Mouse (Mus musculus) neural tube, embryonic 13.5 days (tissue): ENCODE results near the gene Treml4. TPM values are rescaled to one million over a fixed set of nuclear protein-coding genes. Genes with fewer than 3 reads are reported as not detected.

Experiments used
- ATAC-seq: fragments of 200-750 bp; cut with Nextera tagmentation; 2 replicates; pipeline ENCODE4 v1.8.0; 2017; ENCODE audit warnings: low read depth, mild to moderate bottlenecking, moderate TSS enrichment, moderate library complexity
- H3K27ac ChIP-seq: fragments of 300-500 bp; sonication (generic); replicated peaks from 2 replicates; pipeline ENCODE4 v1.5.1; 2015; ENCODE audit warnings: moderate library complexity, mild to moderate bottlenecking, inconsistent platforms
- H3K27me3 ChIP-seq: fragments of 300-500 bp; sonication (generic); 2 replicates; pipeline ENCODE4 v1.6.1; 2015; ENCODE audit warnings: mild to moderate bottlenecking, inconsistent platforms
- H3K36me3 ChIP-seq: fragments of 300-500 bp; sonication (generic); 2 replicates; pipeline ENCODE4 v1.6.1; 2015; ENCODE audit warnings: mild to moderate bottlenecking, inconsistent platforms
- H3K4me1 ChIP-seq: fragments of 300-500 bp; sonication (generic); replicated peaks from 2 replicates; pipeline ENCODE4 v1.6.1; 2015; ENCODE audit warnings: inconsistent platforms
- H3K4me2 ChIP-seq: fragments of 300-500 bp; sonication (generic); 2 replicates; pipeline ENCODE4 v1.6.1; 2015; ENCODE audit warnings: inconsistent platforms, mild to moderate bottlenecking, moderate library complexity
- H3K4me3 ChIP-seq: fragments of 300-500 bp; sonication (generic); 2 replicates; pipeline ENCODE4 v1.5.1; 2015; ENCODE audit warnings: mild to moderate bottlenecking, inconsistent platforms
- H3K9ac ChIP-seq: fragments of 300-500 bp; sonication (generic); 2 replicates; pipeline ENCODE4 v1.6.1; 2015; ENCODE audit warnings: moderate library complexity, mild to moderate bottlenecking, inconsistent platforms
- H3K9me3 ChIP-seq: fragments of 300-500 bp; sonication (generic); 2 replicates; pipeline ENCODE4 v1.6.1; 2016; ENCODE audit warnings: inconsistent platforms
- WGBS: fragments of 180-500 bp; shearing (Covaris S2); methylation state at CpG from one replicate; pipeline ENCODE4 v1.1.7; 2015; 5-methylcytosine and 5-hydroxymethylcytosine counted together
- polyA plus RNA-seq: library from polyadenylated mRNA; unstranded; fragments of >200 nt; fragmentation: Nextera tagmentation; extraction: Ambion mirVana; gene quantifications from 2 replicates; pipeline ENCODE4 v1.2.1, GENCODE M21; 2015

Treml4 gene
- polyA plus RNA-seq, 1 experiment from 2014 or later = 1.1 TPM

DNA sequence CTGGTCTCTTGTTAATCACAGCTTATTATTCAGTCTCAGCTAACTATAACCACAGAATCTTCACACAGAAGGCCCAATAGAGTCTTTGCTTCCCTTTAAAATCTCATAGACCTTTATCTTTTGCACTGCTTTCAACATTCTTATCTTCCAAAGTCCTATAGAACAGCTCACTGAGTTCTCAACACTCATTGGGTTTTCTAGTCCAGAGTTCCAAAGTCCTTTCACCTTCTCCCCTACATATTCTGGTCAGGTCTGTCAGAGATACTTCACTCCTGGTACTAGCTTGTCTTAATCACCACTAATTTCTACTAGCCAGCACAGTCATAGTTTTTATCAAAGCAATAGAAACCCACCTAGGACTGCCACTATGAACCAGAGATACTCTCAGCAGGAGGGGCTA is 7.5 kb upstream of the Treml4 start:
- Histone ChIP-seq H3K4me2 (no peak overlapping the region), H3K9me3 (peaks cover 17% of the 10 kb centered on the region), H3K27me3 (no peaks in the 10 kb centered on the region; the same call in 1 of the 2 replicates), H3K9ac (no peak overlapping the region), H3K4me1 (no peaks in the 10 kb centered on the region), H3K36me3 (no peaks in the 10 kb centered on the region), H3K27ac (no peak overlapping the region), H3K4me3 (no peak overlapping the region)
- no peak for ATAC-seq

DNA sequence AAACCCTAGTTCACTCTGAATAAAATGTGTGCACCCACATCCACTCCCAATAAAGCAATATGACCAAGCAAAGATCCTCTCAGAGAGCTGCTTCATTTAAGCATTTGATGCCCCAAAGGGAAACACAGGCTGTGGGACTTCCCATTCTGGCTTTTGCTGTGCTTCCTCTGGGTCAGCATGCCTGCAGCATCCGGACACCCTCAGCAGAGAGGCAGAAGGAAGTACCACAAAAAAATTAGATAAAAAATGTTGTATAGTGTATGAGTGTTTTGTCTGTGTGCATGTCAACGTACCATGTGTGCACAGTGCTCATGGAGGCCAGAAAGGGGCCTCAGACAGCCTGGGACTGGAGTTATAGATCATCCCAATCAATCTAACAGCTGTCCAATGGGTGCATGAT is 2.2 kb upstream of the Treml4 start:
- H3K9ac ChIP-seq = no peak overlapping the region
- H3K4me2 ChIP-seq = no peak overlapping the region
- no peaks in the 10 kb centered on the region for H3K27me3 ChIP-seq
- peaks cover 17% of the 10 kb centered on the region for H3K4me1 ChIP-seq
- no peak overlapping the region for H3K4me3 ChIP-seq
- H3K9me3 ChIP-seq = peaks cover 17% of the 10 kb centered on the region
- WGBS = 91% methylated on average over 2 of the region's 2 CpGs
- no peak for ATAC-seq
- no peak overlapping the region for H3K27ac ChIP-seq
- no peaks in the 10 kb centered on the region for H3K36me3 ChIP-seq

GRCm38 (mm10) chr17:48264662-48265061 is 567 bp downstream of the Treml4 start:
- Histone ChIP-seq H3K27ac (no peak overlapping the region), H3K9ac (no peak overlapping the region), H3K9me3 (peaks cover 5% of the 10 kb centered on the region), H3K4me1 (peaks cover 17% of the 10 kb centered on the region), H3K36me3 (no peaks in the 10 kb centered on the region), H3K27me3 (no peaks in the 10 kb centered on the region), H3K4me3 (no peak overlapping the region), H3K4me2 (no peak overlapping the region)
- 92% methylated on average over 7 of the region's 7 CpGs for WGBS
- no peak for ATAC-seq

DNA sequence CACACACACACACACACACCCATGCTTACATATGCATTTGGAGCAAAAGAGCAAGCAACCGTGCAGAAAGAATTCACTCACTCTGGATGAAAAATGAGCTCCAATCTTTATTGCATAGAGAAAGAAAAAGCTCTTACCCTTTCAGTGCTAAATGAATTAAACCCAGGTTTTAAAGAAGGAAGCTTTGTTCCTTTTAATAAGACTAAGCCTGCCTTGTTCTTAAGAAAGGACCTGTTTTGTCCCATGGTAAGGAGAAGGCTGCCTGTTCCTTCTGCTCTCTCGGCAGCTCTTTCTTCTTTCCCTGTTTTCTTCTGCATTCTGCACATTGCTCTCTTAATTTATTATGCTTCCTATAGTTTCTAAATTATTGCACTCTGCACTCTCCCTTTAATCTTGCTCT is 2.0 kb downstream of the Treml4 start:
- H3K9ac ChIP-seq = no peak overlapping the region
- H3K4me3 ChIP-seq = no peak overlapping the region
- WGBS = 5% methylated on average over 2 of the region's 2 CpGs
- no peaks in the 10 kb centered on the region for H3K36me3 ChIP-seq
- H3K4me1 ChIP-seq = peaks cover 17% of the 10 kb centered on the region
- H3K4me2 ChIP-seq = no peak overlapping the region
- no peak for ATAC-seq
- no peaks in the 10 kb centered on the region for H3K27me3 ChIP-seq
- no peaks in the 10 kb centered on the region for H3K9me3 ChIP-seq
- no peak overlapping the region; the same call in 1 of the 2 replicates for H3K27ac ChIP-seq

DNA sequence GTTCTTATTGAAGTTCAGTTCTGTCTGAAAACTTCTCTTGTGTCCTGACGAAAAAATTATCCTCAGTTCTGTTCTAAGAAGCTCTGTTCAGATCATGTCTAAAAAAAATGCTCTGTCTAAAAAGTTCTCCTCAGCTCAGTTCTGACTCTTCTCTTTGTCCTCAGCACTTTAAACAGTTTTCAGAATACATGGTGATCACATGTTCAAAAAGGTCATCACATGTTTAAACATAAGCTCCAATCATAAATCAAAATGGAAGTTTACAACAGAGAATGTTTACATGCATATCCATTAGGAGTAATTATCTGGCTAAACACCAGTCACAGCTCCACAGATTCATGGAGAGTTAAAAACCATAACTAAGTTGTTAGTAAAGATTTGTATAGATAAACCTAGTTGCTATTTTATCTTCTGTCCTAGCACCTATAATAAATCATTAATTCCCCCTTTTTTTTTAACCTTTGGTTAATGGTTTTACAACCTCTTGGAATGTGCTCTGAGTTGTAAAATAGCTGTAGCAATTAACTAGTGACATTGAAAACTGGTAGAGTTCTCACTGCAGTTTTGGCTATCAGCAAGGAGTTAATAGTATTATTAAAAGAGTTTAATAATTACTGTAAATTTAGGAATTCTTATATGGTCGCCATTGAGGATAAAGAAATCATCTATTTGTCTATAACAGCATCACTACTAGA is 2.7 kb downstream of the Treml4 start:
- H3K9me3 ChIP-seq = no peaks in the 10 kb centered on the region
- H3K4me1 ChIP-seq = peaks cover 17% of the 10 kb centered on the region
- no peak overlapping the region for H3K4me3 ChIP-seq
- no peaks in the 10 kb centered on the region for H3K27me3 ChIP-seq
- 14% methylated on average over 2 of the region's 2 CpGs for WGBS
- ATAC-seq = no peak
- H3K4me2 ChIP-seq = no peak overlapping the region
- no peaks in the 10 kb centered on the region for H3K36me3 ChIP-seq
- H3K27ac ChIP-seq = no peak overlapping the region; the same call in 1 of the 2 replicates
- no peak overlapping the region for H3K9ac ChIP-seq

GRCm38 (mm10) chr17:48267591-48267990 is 3.5 kb downstream of the Treml4 start:
- 53% methylated on average over 1 of the region's 1 CpGs for WGBS
- H3K4me2 ChIP-seq = no peak overlapping the region

DNA sequence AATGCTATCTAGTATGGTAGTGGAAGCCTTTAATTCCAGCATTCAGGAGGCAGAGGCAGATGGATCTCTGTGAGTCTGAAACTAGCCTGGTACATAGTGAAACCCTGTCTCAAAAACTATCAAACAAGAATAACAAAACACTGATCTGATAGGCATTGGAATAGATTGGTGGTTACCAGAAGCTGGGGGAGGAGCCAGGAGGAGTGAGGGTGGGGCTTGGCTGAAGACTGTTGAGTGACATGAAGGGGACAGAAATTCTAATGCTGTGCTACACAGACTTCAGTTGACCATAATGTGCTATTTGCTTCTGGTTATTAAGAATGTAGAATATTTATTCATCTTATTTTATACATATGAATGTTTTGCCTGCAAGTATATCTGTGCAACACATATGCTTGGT is 4.2 kb downstream of the Treml4 start:
- no peak overlapping the region for H3K4me2 ChIP-seq
- no peak overlapping the region for H3K9ac ChIP-seq
- no peak overlapping the region for H3K27ac ChIP-seq
- H3K36me3 ChIP-seq = no peaks in the 10 kb centered on the region
- H3K4me1 ChIP-seq = peaks cover 17% of the 10 kb centered on the region
- H3K9me3 ChIP-seq = no peaks in the 10 kb centered on the region
- H3K27me3 ChIP-seq = no peaks in the 10 kb centered on the region
- no peak overlapping the region for H3K4me3 ChIP-seq
- ATAC-seq = no peak

More at GRCm38 (mm10) chr17:48267591-48267990, 3.5 kb downstream of the Treml4 start:
- H3K9me3 ChIP-seq = no peaks in the 10 kb centered on the region
- no peak overlapping the region for H3K27ac ChIP-seq
- H3K27me3 ChIP-seq = no peaks in the 10 kb centered on the region
- no peak overlapping the region for H3K4me3 ChIP-seq
- H3K4me1 ChIP-seq = peaks cover 17% of the 10 kb centered on the region
- no peaks in the 10 kb centered on the region for H3K36me3 ChIP-seq
- H3K9ac ChIP-seq = no peak overlapping the region
- no peak for ATAC-seq

DNA sequence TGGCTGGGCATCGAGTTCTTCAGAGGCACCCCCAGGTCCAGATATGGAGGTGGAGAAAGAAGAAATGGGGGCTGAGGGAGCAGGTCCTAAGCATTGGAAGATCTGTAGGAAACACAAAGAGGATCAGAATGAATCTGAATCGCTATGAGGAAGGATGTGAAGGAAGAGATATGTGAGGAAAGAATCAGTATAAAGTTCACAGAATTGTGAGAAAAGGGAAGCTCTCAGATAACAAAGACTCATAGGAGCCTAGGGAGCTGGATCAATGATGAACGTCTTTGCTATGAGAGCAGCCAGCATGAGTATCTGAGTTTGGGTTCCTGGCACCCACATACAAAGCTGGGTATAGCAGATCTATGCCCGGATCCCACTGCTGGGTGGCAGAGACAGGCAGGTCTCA is 5.7 kb downstream of the Treml4 start:
- no peaks in the 10 kb centered on the region for H3K36me3 ChIP-seq
- no peak overlapping the region for H3K4me3 ChIP-seq
- H3K9ac ChIP-seq = no peak overlapping the region
- WGBS = 82% methylated on average over 4 of the region's 4 CpGs
- no peaks in the 10 kb centered on the region for H3K9me3 ChIP-seq
- H3K4me1 ChIP-seq = peaks cover 17% of the 10 kb centered on the region
- no peak overlapping the region for H3K27ac ChIP-seq
- ATAC-seq = no peak
- no peaks in the 10 kb centered on the region for H3K27me3 ChIP-seq
- no peak overlapping the region for H3K4me2 ChIP-seq

DNA sequence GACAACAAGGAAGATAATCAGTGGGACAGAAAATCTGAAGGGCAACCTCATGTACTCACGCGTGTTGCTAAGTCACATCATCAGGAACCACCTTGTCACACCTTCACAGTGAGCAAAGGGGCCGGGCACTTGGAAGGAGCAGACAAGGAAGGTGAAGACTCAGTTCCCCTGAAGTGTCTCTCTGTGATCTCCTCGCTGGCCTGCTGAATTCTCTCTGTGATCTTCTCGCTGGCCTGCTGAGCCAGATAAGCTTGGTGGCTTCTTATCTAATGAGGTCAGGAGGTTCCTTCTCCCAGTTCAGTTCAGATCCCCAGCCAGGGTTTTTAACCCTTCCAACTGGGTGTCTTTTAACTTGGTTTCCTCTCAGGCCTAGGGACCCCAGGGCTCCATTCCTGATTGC is 8.1 kb downstream of the Treml4 start:
- Histone ChIP-seq H3K4me3 (no peak overlapping the region), H3K36me3 (no peaks in the 10 kb centered on the region), H3K4me2 (no peak overlapping the region), H3K27me3 (no peaks in the 10 kb centered on the region), H3K9ac (no peak overlapping the region), H3K27ac (no peak overlapping the region), H3K4me1 (no peaks in the 10 kb centered on the region), H3K9me3 (no peaks in the 10 kb centered on the region)
- 74% methylated on average over 5 of the region's 5 CpGs for WGBS
- ATAC-seq = no peak

GRCm38 (mm10) chr17:48272598-48272997 is 8.5 kb downstream of the Treml4 start:
- no peak overlapping the region for H3K4me2 ChIP-seq
- no peaks in the 10 kb centered on the region for H3K4me1 ChIP-seq
- ATAC-seq = no peak
- WGBS = 94% methylated on average over 4 of the region's 4 CpGs
- no peaks in the 10 kb centered on the region for H3K36me3 ChIP-seq
- H3K27ac ChIP-seq = no peak overlapping the region
- H3K9ac ChIP-seq = no peak overlapping the region
- H3K4me3 ChIP-seq = no peak overlapping the region
- H3K9me3 ChIP-seq = no peaks in the 10 kb centered on the region
- no peaks in the 10 kb centered on the region for H3K27me3 ChIP-seq

DNA sequence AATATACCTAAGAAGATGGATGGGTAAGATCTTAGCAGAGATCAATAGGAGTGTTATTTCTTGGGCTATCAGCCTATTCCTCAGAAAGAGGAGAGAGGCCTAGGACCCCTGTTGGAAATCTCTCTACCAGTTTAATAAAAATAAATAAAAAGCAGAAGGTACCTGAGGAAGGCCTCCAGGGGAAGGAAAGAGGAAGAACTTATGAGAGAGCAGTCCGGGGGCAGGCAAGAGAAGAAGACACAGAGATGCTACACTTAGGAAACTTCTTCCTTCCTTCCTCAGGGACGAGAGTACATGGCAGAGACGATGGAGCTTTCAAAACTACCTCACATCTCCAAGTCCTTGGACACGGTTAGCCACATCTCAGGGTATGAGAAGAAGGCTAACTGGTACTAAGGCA is 10.0 kb downstream of the Treml4 start:
- no peaks in the 10 kb centered on the region for H3K4me1 ChIP-seq
- H3K27ac ChIP-seq = no peak overlapping the region
- no peak for ATAC-seq
- no peaks in the 10 kb centered on the region for H3K27me3 ChIP-seq
- 88% methylated on average over 4 of the region's 4 CpGs for WGBS
- H3K4me3 ChIP-seq = no peak overlapping the region
- no peak overlapping the region for H3K4me2 ChIP-seq
- H3K9ac ChIP-seq = no peak overlapping the region
- no peaks in the 10 kb centered on the region for H3K9me3 ChIP-seq
- H3K36me3 ChIP-seq = no peaks in the 10 kb centered on the region

DNA sequence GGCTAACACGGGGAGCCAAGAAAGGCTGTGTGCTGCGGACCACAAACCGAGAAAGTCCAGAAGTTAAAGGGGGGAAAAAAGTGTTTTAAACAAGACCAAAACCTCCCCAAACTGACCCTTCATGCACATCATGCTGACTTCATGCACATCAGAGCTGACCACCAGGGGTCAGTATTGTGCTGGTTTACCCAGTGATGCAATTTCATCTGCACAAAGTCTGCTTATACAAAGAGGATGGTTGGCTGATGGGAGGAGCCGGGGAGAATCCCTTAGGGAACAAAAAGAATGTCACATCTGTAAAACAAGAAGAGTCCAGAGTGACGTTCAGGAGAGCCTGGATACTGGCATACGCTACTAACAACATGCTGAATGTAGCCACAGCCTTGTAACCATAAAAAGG is 10.8 kb downstream of the Treml4 start:
- no peaks in the 10 kb centered on the region for H3K27me3 ChIP-seq
- H3K9me3 ChIP-seq = no peaks in the 10 kb centered on the region
- no peak for ATAC-seq
- H3K4me2 ChIP-seq = no peak overlapping the region
- WGBS = 28% methylated on average over 6 of the region's 6 CpGs
- no peaks in the 10 kb centered on the region for H3K36me3 ChIP-seq
- no peak overlapping the region for H3K27ac ChIP-seq
- H3K4me3 ChIP-seq = no peak overlapping the region
- H3K4me1 ChIP-seq = no peaks in the 10 kb centered on the region
- H3K9ac ChIP-seq = no peak overlapping the region

- no peak for ATAC-seq
- Histone ChIP-seq H3K27me3 (no peaks in the 10 kb centered on the region), H3K36me3 (no peaks in the 10 kb centered on the region), H3K4me1 (no peaks in the 10 kb centered on the region), H3K27ac (no peak overlapping the region), H3K9ac (no peak overlapping the region), H3K4me3 (no peak overlapping the region), H3K9me3 (no peaks in the 10 kb centered on the region), H3K4me2 (no peak overlapping the region)
- WGBS = 56% methylated on average over 7 of the region's 7 CpGs
These were observed 11.6 kb downstream of the Treml4 start for GRCm38 (mm10) chr17:48275736-48276135.
